Mouse (Mus musculus): ENCODE measurements around the gene Scpep1. TPM values are rescaled to one million over a fixed set of nuclear protein-coding genes. Genes with fewer than 3 reads are reported as not detected.

Gene Scpep1
- polyA plus RNA-seq, 1 experiment from 2014 or later: 61.9 TPM

DNA sequence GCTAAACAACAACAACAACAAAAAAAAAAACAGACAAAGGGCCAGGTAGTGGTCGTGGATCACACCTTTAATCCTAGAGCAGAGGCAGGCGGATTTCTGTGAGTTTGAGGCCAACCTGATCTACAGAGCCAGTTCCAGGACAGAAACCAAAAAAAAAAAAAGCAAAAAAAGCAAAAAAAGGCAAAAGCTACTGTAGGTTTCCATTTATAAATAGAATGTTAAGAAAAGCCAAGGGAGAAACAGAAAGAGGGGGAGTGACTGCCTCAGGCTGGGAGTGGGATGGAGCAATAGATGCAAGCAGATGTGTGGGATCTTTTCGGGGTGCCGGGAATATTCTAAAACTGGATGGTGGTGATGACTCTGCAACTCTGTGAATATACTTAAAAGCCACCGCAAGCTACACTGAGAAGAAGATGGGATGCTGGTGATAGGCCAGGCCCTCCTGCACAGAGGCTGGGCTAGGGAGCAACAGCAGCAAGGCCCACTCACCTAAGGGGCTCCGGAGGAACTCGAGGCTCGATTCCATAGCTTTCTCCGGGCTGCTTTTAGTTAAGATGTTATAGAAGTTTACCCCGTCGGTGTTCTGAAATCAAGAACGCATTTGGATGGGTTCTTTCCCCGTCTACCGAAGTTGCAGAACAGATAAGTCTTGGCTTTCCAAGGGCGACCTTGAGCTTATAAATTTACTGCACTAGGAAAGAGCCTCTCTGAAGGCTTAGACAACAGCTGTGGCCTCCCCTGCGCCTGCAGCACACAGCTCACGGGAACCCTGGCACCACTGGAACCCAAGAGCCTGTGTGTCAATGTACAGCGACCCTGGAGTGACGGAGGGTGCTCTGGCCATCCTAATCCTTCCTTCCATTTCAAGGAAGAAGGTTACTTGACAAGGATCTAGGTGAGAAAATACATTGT is 20.9 kb downstream of the Scpep1 start:
- Histone ChIP-seq H3K27me3 (ENCODE audit: insufficient read depth, poor library complexity, severe bottlenecking) (no peaks in the 10 kb centered on the region), H3K36me3 (peaks cover 54% of the 10 kb centered on the region), H3K4me3 (no peak overlapping the region), H3K9me3 (no peaks in the 10 kb centered on the region), H3K4me1 (no peaks in the 10 kb centered on the region), H3K27ac (no peak overlapping the region)
- no peak for DNase-seq (ENCODE audit: low spot score)
- WGBS: 85% methylated on average over 19 of the region's 19 CpGs

- no peaks in the 10 kb centered on the region for H3K9me3 ChIP-seq
- no peaks in the 10 kb centered on the region for H3K4me1 ChIP-seq
- DNase-seq (ENCODE audit: low spot score): no peak
- H3K27ac ChIP-seq: no peak overlapping the region
- WGBS: 93% methylated on average over 9 of the region's 9 CpGs
- H3K4me3 ChIP-seq: no peak overlapping the region
- H3K27me3 ChIP-seq (ENCODE audit: insufficient read depth, poor library complexity, severe bottlenecking): no peaks in the 10 kb centered on the region
- peaks cover 62% of the 10 kb centered on the region for H3K36me3 ChIP-seq
These were observed 22.2 kb downstream of the Scpep1 start for GRCm38 (mm10) chr11:88933030-88933429.

- Histone ChIP-seq H3K4me3 (no peak overlapping the region), H3K36me3 (peaks cover 60% of the 10 kb centered on the region), H3K27ac (no peak overlapping the region), H3K4me1 (no peaks in the 10 kb centered on the region), H3K9me3 (no peaks in the 10 kb centered on the region), H3K27me3 (ENCODE audit: insufficient read depth, poor library complexity, severe bottlenecking) (no peaks in the 10 kb centered on the region)
- WGBS: 79% methylated on average over 14 of the region's 14 CpGs
- no peak for DNase-seq (ENCODE audit: low spot score)
These were observed 23.4 kb downstream of the Scpep1 start for GRCm38 (mm10) chr11:88931692-88932530.

- Histone ChIP-seq H3K27me3 (ENCODE audit: insufficient read depth, poor library complexity, severe bottlenecking) (no peaks in the 10 kb centered on the region), H3K4me1 (no peaks in the 10 kb centered on the region), H3K9me3 (no peaks in the 10 kb centered on the region), H3K36me3 (peaks cover 63% of the 10 kb centered on the region), H3K27ac (no peak overlapping the region), H3K4me3 (no peak overlapping the region)
- 75% methylated on average over 5 of the region's 5 CpGs for WGBS
- no peak for DNase-seq (ENCODE audit: low spot score)
These were observed 28.7 kb downstream of the Scpep1 start for GRCm38 (mm10) chr11:88926566-88926965.

DNA sequence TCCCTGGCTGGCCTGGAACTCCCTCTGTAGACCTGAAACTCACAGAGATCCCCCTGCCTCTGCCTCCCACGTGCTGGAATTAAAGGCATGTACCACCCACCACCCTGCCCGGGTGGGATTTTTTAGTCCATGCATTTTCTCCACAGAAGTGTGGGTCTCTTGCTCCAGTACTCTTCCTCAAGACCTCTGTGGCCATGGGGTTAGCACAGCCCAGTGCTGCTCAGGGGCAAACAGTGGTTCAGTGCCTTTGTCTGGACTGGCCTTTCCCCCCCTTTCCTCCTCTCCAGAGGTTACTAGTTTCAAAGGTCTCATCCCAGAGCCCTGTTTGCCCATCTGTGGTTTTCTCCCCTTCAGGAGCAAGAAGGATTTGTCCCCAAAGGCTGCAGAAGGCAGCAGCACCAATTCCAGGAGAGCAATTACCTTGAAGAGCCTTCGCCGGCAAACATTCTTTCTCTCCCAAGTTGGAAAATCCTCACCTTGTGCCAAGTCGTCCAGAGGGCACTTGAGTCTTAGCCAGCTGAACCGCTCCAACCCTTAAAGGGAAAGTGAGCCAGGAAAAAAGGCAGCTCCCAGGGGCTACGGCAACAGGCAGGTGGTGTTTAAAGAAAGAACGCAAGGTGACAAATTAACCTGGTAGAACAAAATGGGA is 45.8 kb downstream of the Scpep1 start:
- Histone ChIP-seq H3K4me1 (peaks cover 6% of the 10 kb centered on the region; the same call in 1 of the 2 replicates), H3K36me3 (no peaks in the 10 kb centered on the region), H3K27ac (no peak overlapping the region), H3K4me3 (no peak overlapping the region), H3K27me3 (ENCODE audit: insufficient read depth, poor library complexity, severe bottlenecking) (no peaks in the 10 kb centered on the region), H3K9me3 (no peaks in the 10 kb centered on the region)
- 84% methylated on average over 8 of the region's 8 CpGs for WGBS
- no peak for DNase-seq (ENCODE audit: low spot score)

DNA sequence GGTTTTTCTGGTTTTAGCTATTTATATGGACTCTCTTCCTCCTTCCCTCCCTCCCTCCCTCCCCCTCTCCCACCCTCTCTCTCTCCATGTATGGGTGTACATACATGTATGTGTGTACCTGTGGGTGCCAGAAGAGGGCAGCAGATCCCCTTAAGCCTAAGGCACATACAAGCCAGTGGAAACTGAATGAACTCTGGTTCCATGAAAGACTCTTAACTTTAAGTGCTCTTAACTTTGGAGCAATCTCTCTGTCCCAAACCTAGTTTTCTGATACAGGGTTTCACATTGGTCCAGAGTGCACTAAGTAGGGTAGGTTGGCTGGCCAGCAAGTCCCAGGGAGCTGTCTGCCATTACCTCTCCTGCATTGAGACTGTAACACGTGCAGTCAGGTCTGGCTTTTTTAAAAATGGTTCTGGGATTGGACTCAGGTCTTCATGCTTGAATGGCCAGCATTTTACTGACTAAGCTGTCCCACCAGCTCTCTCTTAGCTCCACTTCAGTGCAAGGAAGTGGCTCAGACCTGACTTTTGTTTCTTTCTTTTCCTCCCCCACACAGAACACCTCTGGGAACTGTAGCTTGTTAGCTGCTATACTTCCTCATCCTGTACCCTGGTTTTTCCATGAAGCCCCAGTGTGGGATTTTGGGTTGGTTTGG is 46.6 kb downstream of the Scpep1 start:
- H3K27ac ChIP-seq: no peak overlapping the region
- H3K4me1 ChIP-seq: peaks cover 9% of the 10 kb centered on the region; the same call in 1 of the 2 replicates
- no peaks in the 10 kb centered on the region for H3K27me3 ChIP-seq (ENCODE audit: insufficient read depth, poor library complexity, severe bottlenecking)
- H3K4me3 ChIP-seq: no peak overlapping the region
- H3K9me3 ChIP-seq: no peaks in the 10 kb centered on the region
- 95% methylated on average over 1 of the region's 1 CpGs for WGBS
- no peaks in the 10 kb centered on the region for H3K36me3 ChIP-seq
- DNase-seq (ENCODE audit: low spot score): no peak

DNA sequence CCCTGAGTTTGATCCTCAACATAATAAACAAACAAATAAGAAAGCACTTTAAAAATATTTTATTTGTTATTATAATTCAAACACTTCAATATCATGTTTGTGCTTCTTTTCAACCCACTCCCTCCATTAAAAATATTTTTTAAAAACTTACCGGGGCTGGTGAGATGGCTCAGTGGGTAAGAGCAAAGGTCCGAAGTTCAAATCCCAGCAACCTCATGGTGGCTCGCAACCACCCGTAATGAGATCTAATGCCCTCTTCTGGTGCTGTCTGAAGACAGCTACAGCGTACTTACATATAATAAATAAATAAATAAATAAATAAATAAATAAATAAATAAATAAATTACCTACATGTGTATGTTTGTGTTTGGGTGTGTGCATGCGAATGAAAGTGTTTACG is 47.4 kb downstream of the Scpep1 start:
- DNase-seq (ENCODE audit: low spot score): no peak
- no peaks in the 10 kb centered on the region for H3K36me3 ChIP-seq
- 96% methylated on average over 7 of the region's 7 CpGs for WGBS
- H3K9me3 ChIP-seq: no peaks in the 10 kb centered on the region
- H3K4me3 ChIP-seq: no peak overlapping the region
- H3K4me1 ChIP-seq: peaks cover 9% of the 10 kb centered on the region; the same call in 1 of the 2 replicates
- H3K27me3 ChIP-seq (ENCODE audit: insufficient read depth, poor library complexity, severe bottlenecking): no peaks in the 10 kb centered on the region
- H3K27ac ChIP-seq: no peak overlapping the region

DNA sequence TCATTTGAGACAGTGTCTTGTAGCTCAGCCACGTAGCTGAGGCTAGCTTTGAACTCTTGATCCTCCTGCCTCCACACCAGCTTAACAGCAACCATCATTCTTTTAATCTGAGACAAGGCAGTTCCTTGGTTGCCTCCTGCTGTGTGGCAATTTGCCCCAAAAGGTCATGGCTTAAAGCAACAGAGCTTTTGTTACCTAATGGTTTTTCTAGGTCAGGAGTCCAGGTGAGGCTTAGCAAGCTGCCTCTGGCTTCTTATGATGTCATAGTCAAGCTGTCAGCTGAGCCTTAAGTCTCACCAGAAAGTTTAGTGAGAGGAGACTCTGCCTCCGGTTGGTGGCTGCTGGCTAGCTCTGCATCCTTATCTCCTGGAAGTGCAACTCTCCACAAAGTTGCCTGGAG is 49.6 kb downstream of the Scpep1 start:
- Histone ChIP-seq H3K27ac (no peak overlapping the region), H3K4me3 (no peak overlapping the region), H3K36me3 (no peaks in the 10 kb centered on the region), H3K27me3 (ENCODE audit: insufficient read depth, poor library complexity, severe bottlenecking) (no peaks in the 10 kb centered on the region), H3K4me1 (peaks cover 20% of the 10 kb centered on the region), H3K9me3 (no peaks in the 10 kb centered on the region)
- DNase-seq (ENCODE audit: low spot score): no peak
- 13% methylated on average over 2 of the region's 2 CpGs for WGBS

- 44% methylated on average over 2 of the region's 2 CpGs for WGBS
- DNase-seq (ENCODE audit: low spot score): no peak
- no peaks in the 10 kb centered on the region for H3K36me3 ChIP-seq
- H3K4me1 ChIP-seq: peaks cover 20% of the 10 kb centered on the region
- H3K4me3 ChIP-seq: no peak overlapping the region
- H3K9me3 ChIP-seq: no peaks in the 10 kb centered on the region
- no peaks in the 10 kb centered on the region for H3K27me3 ChIP-seq (ENCODE audit: insufficient read depth, poor library complexity, severe bottlenecking)
- H3K27ac ChIP-seq: no peak overlapping the region
These were observed 51.2 kb downstream of the Scpep1 start for GRCm38 (mm10) chr11:88904080-88904479.

GRCm38 (mm10) chr11:88902762-88903161 is 52.5 kb downstream of the Scpep1 start:
- H3K36me3 ChIP-seq: no peaks in the 10 kb centered on the region
- 81% methylated on average over 6 of the region's 6 CpGs for WGBS

GRCm38 (mm10) chr11:88901341-88901802 is 53.9 kb downstream of the Scpep1 start:
- peaks cover 25% of the 10 kb centered on the region for H3K4me1 ChIP-seq
- no peak overlapping the region for H3K4me3 ChIP-seq
- peak overlapping the region; percentile 65 for H3K27ac ChIP-seq
- no peaks in the 10 kb centered on the region for H3K9me3 ChIP-seq
- no peaks in the 10 kb centered on the region for H3K36me3 ChIP-seq
- no peaks in the 10 kb centered on the region for H3K27me3 ChIP-seq (ENCODE audit: insufficient read depth, poor library complexity, severe bottlenecking)
- 51% methylated on average over 7 of the region's 7 CpGs for WGBS
- DNase-seq (ENCODE audit: low spot score): no peak

More at GRCm38 (mm10) chr11:88902762-88903161, 52.5 kb downstream of the Scpep1 start:
- Histone ChIP-seq H3K4me3 (no peak overlapping the region), H3K27me3 (ENCODE audit: insufficient read depth, poor library complexity, severe bottlenecking) (no peaks in the 10 kb centered on the region), H3K9me3 (no peaks in the 10 kb centered on the region), H3K4me1 (peaks cover 20% of the 10 kb centered on the region), H3K27ac (no peak overlapping the region)
- no peak for DNase-seq (ENCODE audit: low spot score)

GRCm38 (mm10) chr11:88899561-88899960 is 55.7 kb downstream of the Scpep1 start:
- Histone ChIP-seq H3K4me3 (no peak overlapping the region), H3K27me3 (ENCODE audit: insufficient read depth, poor library complexity, severe bottlenecking) (no peaks in the 10 kb centered on the region), H3K9me3 (no peaks in the 10 kb centered on the region), H3K27ac (no peak overlapping the region), H3K4me1 (peaks cover 18% of the 10 kb centered on the region), H3K36me3 (no peaks in the 10 kb centered on the region)
- 91% methylated on average over 6 of the region's 6 CpGs for WGBS
- DNase-seq (ENCODE audit: low spot score): no peak
